Mouse (Mus musculus) v-Abl transformed pro-B cells (cell line): ENCODE data around the gene N4bp3.

Experiments used
- in situ Hi-C, 2 experiments: fragments of 400-800 bp; cut with MboI; formaldehyde crosslinking; loops; one replicate each; pipeline ENCODE4 v1.15.1; 2025; ENCODE audit not compliant: unreplicated experiment in 2 of 2

The N4bp3 gene

GRCm38 (mm10) chr11:51656798-51657521, 6.3 kb upstream of the N4bp3 start:
- in situ Hi-C loops = no loop called here

- in situ Hi-C loops = loop anchor here (5.0 kb wide), 1 partner anchor 38 kb away; the partner anchor contains the start of gene Nhp2 (in 2 of the 2)
Observed at GRCm38 (mm10) chr11:51654891-51655290, 4.2 kb upstream of the N4bp3 start.

- in situ Hi-C loops = loop anchor here (5.0 kb wide), 1 partner anchor 36 kb away; the partner anchor contains the start of gene Nhp2 (in 2 of the 2)
Observed at GRCm38 (mm10) chr11:51653736-51654135, 3.1 kb upstream of the N4bp3 start.

GRCm38 (mm10) chr11:51652889-51653418, 2.3 kb upstream of the N4bp3 start:
- in situ Hi-C loops = loop anchor here (5.0 kb wide), 1 partner anchor 36 kb away; the partner anchor contains the start of gene Nhp2 (in 2 of the 2)

GRCm38 (mm10) chr11:51650261-51650660, 381 bp downstream of the N4bp3 start:
- in situ Hi-C loops = loop anchor here (5.0 kb wide), 1 partner anchor 33 kb away; the partner anchor contains the start of gene Nhp2 (in 2 of the 2)

GRCm38 (mm10) chr11:51649889-51650199, 798 bp downstream of the N4bp3 start:
- in situ Hi-C loops = loop anchor here (5.0 kb wide), 1 partner anchor 33 kb away; the partner anchor contains the start of gene Nhp2 (in 2 of the 2)

GRCm38 (mm10) chr11:51649111-51649888, 1.3 kb downstream of the N4bp3 start:
- in situ Hi-C loops = no loop called here

- in situ Hi-C loops = no loop called here
Observed at GRCm38 (mm10) chr11:51648566-51648965, 2.1 kb downstream of the N4bp3 start.

GRCm38 (mm10) chr11:51646751-51647667, 3.6 kb downstream of the N4bp3 start:
- in situ Hi-C loops = no loop called here

- in situ Hi-C loops = no loop called here
Observed at GRCm38 (mm10) chr11:51646245-51646644, 4.4 kb downstream of the N4bp3 start.

GRCm38 (mm10) chr11:51645293-51645692, 5.3 kb downstream of the N4bp3 start:
- in situ Hi-C loops = no loop called here

GRCm38 (mm10) chr11:51644217-51644616, 6.4 kb downstream of the N4bp3 start:
- in situ Hi-C loops = no loop called here

- in situ Hi-C loops = no loop called here
Observed at GRCm38 (mm10) chr11:51643761-51644160, 6.9 kb downstream of the N4bp3 start.

GRCm38 (mm10) chr11:51643202-51643601, 7.4 kb downstream of the N4bp3 start:
- in situ Hi-C loops = no loop called here

GRCm38 (mm10) chr11:51640748-51641147, 9.9 kb downstream of the N4bp3 start:
- in situ Hi-C loops = no loop called here

GRCm38 (mm10) chr11:51638497-51638896, 12.1 kb downstream of the N4bp3 start:
- in situ Hi-C loops = no loop called here

GRCm38 (mm10) chr11:51637971-51638414, 12.6 kb downstream of the N4bp3 start:
- in situ Hi-C loops = no loop called here

GRCm38 (mm10) chr11:51636323-51636684, 14.3 kb downstream of the N4bp3 start:
- in situ Hi-C loops = no loop called here

- in situ Hi-C loops = no loop called here
Observed at GRCm38 (mm10) chr11:51635525-51636322, 14.9 kb downstream of the N4bp3 start, which contains the start of gene Rmnd5b. TSS of gene Rmnd5b (minus strand) at chr11:51635896.
